Mouse (Mus musculus): ENCODE measurements around the gene Slc6a17.

DNA sequence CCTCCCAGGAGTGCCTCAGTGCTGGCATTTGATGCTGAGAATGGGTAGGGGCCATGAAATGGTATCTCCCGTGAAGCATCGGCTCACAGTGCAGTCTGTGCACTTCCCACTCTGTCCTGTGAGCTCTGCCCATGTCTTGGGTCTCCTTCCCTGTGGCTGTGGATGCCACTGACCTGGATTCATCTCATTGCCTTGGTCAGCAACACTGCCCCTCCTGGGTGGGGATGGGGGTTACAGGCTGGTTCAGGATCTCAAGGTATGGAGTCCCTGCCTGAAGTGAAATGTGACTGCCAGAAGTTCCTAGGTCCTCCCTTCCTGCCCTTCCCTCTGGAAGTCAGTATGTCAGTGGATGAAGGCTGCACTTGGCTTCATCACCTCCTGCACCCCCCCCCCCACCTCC is 44.3 kb upstream of the Slc6a17 start:
- TF ChIP-seq CTCF (conservative IDR thresholded peaks at IDR 0.05; ENCODE audit: low read length) (0 out of 2 replicates have a peak, but pooled peaks have one; percentile 12), POU5F1 (IDR thresholded peaks at IDR 0.05; ENCODE audit: borderline replicate concordance, low read length) (no peak), NANOG (IDR thresholded peaks at IDR 0.05; ENCODE audit: borderline replicate concordance, low read length) (no peak)
